ENCODE assay signal across 10 mouse cellular contexts in the genomic region with DNA sequence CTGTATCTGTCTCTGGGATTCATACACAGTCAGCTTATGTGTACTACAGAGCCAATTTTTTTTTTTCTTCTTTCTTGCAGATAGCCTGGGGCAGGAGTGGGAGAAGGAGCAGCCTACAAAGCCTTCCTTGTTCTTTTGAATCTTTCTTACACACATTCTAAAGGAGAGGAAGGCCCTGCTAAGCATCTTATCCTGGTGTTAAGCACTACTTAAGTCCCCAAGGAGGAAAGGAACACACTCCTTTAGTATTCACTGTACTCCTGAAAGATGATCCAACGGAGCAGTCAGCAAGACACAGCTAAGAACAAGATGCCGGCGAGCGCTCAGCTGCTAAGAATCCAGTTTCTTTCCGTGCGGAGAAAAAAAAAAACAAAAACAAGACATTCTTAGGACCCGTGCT.
DNase-seq lines count a peak whose midpoint lies in the region; ATAC-seq and TF ChIP-seq lines count a peak whose summit lies in the region.
"Had no signal": no experiment of that assay in that cellular context is flagged by ENCODE, and none has a peak within 500 bp of the region (broad histone marks: within the 10 kb centered on the region; RNA-seq: fewer than 3 reads in every experiment).

No protein-coding gene starts in this region.

- DNase-seq in heart, adult 9 months (ENCODE audit: low spot score in 2 of 2) = no peak
- DNase-seq in stomach, postnatal 0 days (ENCODE audit: low spot score) = no peak
- DNase-seq in hindbrain, embryonic 14.5 days (ENCODE audit: low spot score) = no peak
- no peak for DNase-seq in cerebellum, postnatal 36 days
- no peak for DNase-seq in cerebellum, postnatal 25 days
- no peak for DNase-seq in frontal cortex, adult 2 months (ENCODE audit: extremely low spot score in 1 of 2, low spot score in 1 of 2)
- DNase-seq: right cerebral cortex, adult 18-20 months had no signal

- H3K4me2 ChIP-seq in heart, embryonic 14.5 days (ENCODE audit: low read length) = peak overlapping the region; percentile 12; the same call in 1 of the 2 replicates
- H3K4me2 ChIP-seq in stomach, embryonic 14.5 days (replicated peaks; ENCODE audit: low read depth, low read length) = no peak overlapping the region; the same call in 1 of the 2 replicates
- H3K4me2 ChIP-seq in stomach, postnatal 0 days (replicated peaks; ENCODE audit: low read depth) = no peak overlapping the region
- H3K4me2 ChIP-seq in hindbrain, embryonic 14.5 days (replicated peaks) = no peak overlapping the region; the same call in 1 of the 2 replicates

- no peak overlapping the region for H3K9ac ChIP-seq in heart, embryonic 14.5 days (ENCODE audit: low read length)
- H3K9ac ChIP-seq in stomach, embryonic 14.5 days (replicated peaks; ENCODE audit: low read depth, low read length) = no peak overlapping the region
- H3K9ac ChIP-seq in stomach, postnatal 0 days (ENCODE audit: low read length) = no peak overlapping the region
- no peak overlapping the region for H3K9ac ChIP-seq in hindbrain, embryonic 14.5 days
- H3K9ac ChIP-seq: liver, embryonic 14.5 days had no signal

- H3K36me3 ChIP-seq in heart, embryonic 14.5 days (ENCODE audit: control insufficient read depth, insufficient read depth, low read length) = no peaks in the 10 kb centered on the region
- H3K36me3 ChIP-seq in stomach, embryonic 14.5 days (ENCODE audit: control insufficient read depth, insufficient read depth, low read length) = no peaks in the 10 kb centered on the region
- H3K36me3 ChIP-seq in stomach, postnatal 0 days (ENCODE audit: control insufficient read depth, insufficient read depth, low read length) = no peaks in the 10 kb centered on the region
- H3K36me3 ChIP-seq in hindbrain, embryonic 14.5 days (replicated peaks; ENCODE audit: control insufficient read depth, insufficient read depth) = no peaks in the 10 kb centered on the region

- WGBS in heart, embryonic 14.5 days = 53% methylated on average over 7 of the region's 7 CpGs
- 40% methylated on average over 7 of the region's 7 CpGs for WGBS in stomach, embryonic 14.5 days
- 49% methylated on average over 7 of the region's 7 CpGs for WGBS in stomach, postnatal 0 days
- WGBS in hindbrain, embryonic 14.5 days = 42% methylated on average over 7 of the region's 7 CpGs

- H3K4me1 ChIP-seq in heart, embryonic 14.5 days (ENCODE audit: control insufficient read depth in 2 of 2, insufficient read depth in 2 of 2, low read length in 2 of 2) = peaks cover 9 to 17% of the 10 kb centered on the region in 2 experiments
- H3K4me1 ChIP-seq in stomach, embryonic 14.5 days (ENCODE audit: control insufficient read depth, insufficient read depth, low read length) = peaks cover 16% of the 10 kb centered on the region; the same call in 1 of the 2 replicates
- peaks cover 4% of the 10 kb centered on the region for H3K4me1 ChIP-seq in stomach, postnatal 0 days (replicated peaks; ENCODE audit: control insufficient read depth, insufficient read depth)
- H3K4me1 ChIP-seq in hindbrain, embryonic 14.5 days (replicated peaks; ENCODE audit: control insufficient read depth, insufficient read depth, low read length) = peaks cover 25% of the 10 kb centered on the region

- peak overlapping the region; percentile 22 to 30; a peak in 1 of 4 replicates for H3K27ac ChIP-seq in heart, embryonic 14.5 days (replicated peaks in 1 of 2; ENCODE audit: control insufficient read depth in 1 of 2, insufficient read depth in 1 of 2, low read depth in 2 of 2, low read length in 2 of 2)
- H3K27ac ChIP-seq in stomach, embryonic 14.5 days (ENCODE audit: low read length) = 0 out of 2 replicates have a peak overlapping the region, but pooled peaks have one; percentile 2
- no peak overlapping the region for H3K27ac ChIP-seq in stomach, postnatal 0 days (replicated peaks)
- H3K27ac ChIP-seq in hindbrain, embryonic 14.5 days = 0 out of 2 replicates have a peak overlapping the region, but pooled peaks have one; percentile 35
- H3K27ac ChIP-seq: liver, embryonic 14.5 days had no signal

- no peak for TF ChIP-seq CTCF in stomach, postnatal 0 days (IDR thresholded peaks at IDR 0.05; ENCODE audit: low read depth)

- no peak for ATAC-seq in heart, embryonic 14.5 days (ENCODE audit: insufficient number of reproducible peaks, insufficient read depth, low FRiP score, low read depth)
- no peak for ATAC-seq in stomach, embryonic 14.5 days (ENCODE audit: insufficient number of reproducible peaks, insufficient read depth, low FRiP score, low read depth)
- ATAC-seq in stomach, postnatal 0 days (ENCODE audit: low FRiP score, low TSS enrichment) = no peak
- ATAC-seq in hindbrain, embryonic 14.5 days (ENCODE audit: low FRiP score) = no peak

- no peaks in the 10 kb centered on the region for H3K9me3 ChIP-seq in heart, embryonic 14.5 days (ENCODE audit: control insufficient read depth, low read length)
- no peaks in the 10 kb centered on the region for H3K9me3 ChIP-seq in stomach, embryonic 14.5 days (ENCODE audit: control insufficient read depth, low read depth, low read length)
- H3K9me3 ChIP-seq in stomach, postnatal 0 days (ENCODE audit: control insufficient read depth, low read length) = no peaks in the 10 kb centered on the region
- no peaks in the 10 kb centered on the region for H3K9me3 ChIP-seq in hindbrain, embryonic 14.5 days (ENCODE audit: control insufficient read depth, low read length)

- H3K4me3 ChIP-seq in heart, embryonic 14.5 days (ENCODE audit: control insufficient read depth in 1 of 2, insufficient read depth in 1 of 2, low read depth in 1 of 2, low read length in 2 of 2) = no peak overlapping the region
- H3K4me3 ChIP-seq in stomach, embryonic 14.5 days (ENCODE audit: low read depth, low read length) = no peak overlapping the region
- H3K4me3 ChIP-seq in stomach, postnatal 0 days (ENCODE audit: low read depth, low read length) = no peak overlapping the region
- H3K4me3 ChIP-seq in hindbrain, embryonic 14.5 days (replicated peaks; ENCODE audit: low read length) = no peak overlapping the region

- no peaks in the 10 kb centered on the region for H3K27me3 ChIP-seq in heart, embryonic 14.5 days (ENCODE audit: control insufficient read depth, insufficient read depth, low read length)
- H3K27me3 ChIP-seq in stomach, embryonic 14.5 days (ENCODE audit: control insufficient read depth, insufficient read depth, low read length) = no peaks in the 10 kb centered on the region
- H3K27me3 ChIP-seq in stomach, postnatal 0 days (ENCODE audit: control insufficient read depth, insufficient read depth, low read length) = no peaks in the 10 kb centered on the region
- H3K27me3 ChIP-seq in hindbrain, embryonic 14.5 days (ENCODE audit: control insufficient read depth, insufficient read depth, low read length) = no peaks in the 10 kb centered on the region

- no peak for TF ChIP-seq EP300 in stomach, postnatal 0 days (optimal IDR thresholded peaks at IDR 0.05)
